Mouse (Mus musculus) CH12.LX (cell line): Measurements from ENCODE around the gene Susd3. TPM values are rescaled to one million over a fixed set of nuclear protein-coding genes. Genes with fewer than 3 reads are reported as not detected.

Experiments
- DNase-seq: peaks from one replicate; pipeline ENCODE4 v3.0.0-alpha.2; 2013; ENCODE audit errors: extremely low read depth
- H3K27ac ChIP-seq: 2 replicates; pipeline ENCODE4 v1.5.1; 2012; ENCODE audit warnings: low read depth, mild to moderate bottlenecking, control low read depth, moderate library complexity; ENCODE audit not compliant: insufficient read depth
- H3K27me3 ChIP-seq: replicated peaks from 2 replicates; pipeline ENCODE3; 2012; ENCODE audit warnings: inconsistent platforms
- H3K36me3 ChIP-seq, 2 experiments: replicated peaks in 1 of 2; 2 replicates each; pipeline versions ENCODE3 to v1.6.1; 2012; ENCODE audit warnings: inconsistent platforms in 1 of 2, low read length in 1 of 2, mild to moderate bottlenecking in 1 of 2, mixed read lengths in 1 of 2, moderate library complexity in 1 of 2; ENCODE audit not compliant: control insufficient read depth in 1 of 2, insufficient read depth in 1 of 2
- H3K4me1 ChIP-seq, 2 experiments: 2 replicates each; pipeline ENCODE4 v1.6.1; 2012; ENCODE audit warnings: inconsistent platforms in 1 of 2, moderate library complexity in 1 of 2; ENCODE audit not compliant: insufficient read depth in 2 of 2, control insufficient read depth in 1 of 2
- H3K4me2 ChIP-seq: 2 replicates; pipeline ENCODE4 v1.6.1; 2012; ENCODE audit warnings: low read depth, mild to moderate bottlenecking, control low read depth; ENCODE audit not compliant: poor library complexity, insufficient read depth, severe bottlenecking
- H3K4me3 ChIP-seq, 3 experiments: fragments of 150-350 bp in 1 of 3; sonication (generic) in 1 of 3; replicated peaks in 1 of 3; 2 replicates each; pipeline versions ENCODE3 to v1.5.1; 2011 to 2012; ENCODE audit warnings: low read depth in 2 of 3, low read length in 2 of 3, mild to moderate bottlenecking in 2 of 3, moderate library complexity in 2 of 3, control low read depth in 1 of 3, improper control_type of control experiment in 1 of 3, inconsistent platforms in 1 of 3, mixed read lengths in 1 of 3; ENCODE audit not compliant: poor library complexity in 1 of 3
- H3K79me2 ChIP-seq: replicated peaks from 2 replicates; pipeline ENCODE4 v1.6.1; 2012; ENCODE audit warnings: mild to moderate bottlenecking, moderate library complexity; ENCODE audit not compliant: control insufficient read depth, poor library complexity, insufficient read depth, severe bottlenecking; ENCODE audit errors: extremely low read depth
- H3K9ac ChIP-seq: 2 replicates; pipeline ENCODE4 v1.6.1; 2012; ENCODE audit warnings: low read depth, mild to moderate bottlenecking, control low read depth, moderate library complexity; ENCODE audit not compliant: insufficient read depth
- H3K9me3 ChIP-seq: replicated peaks from 2 replicates; pipeline ENCODE3; 2012; ENCODE audit warnings: low read length, inconsistent platforms, mixed read lengths
- CTCF ChIP-seq, 2 experiments: IDR thresholded peaks in 1 of 2; conservative IDR thresholded peaks in 1 of 2; 2 replicates each; pipeline ENCODE4 v1.5.1; 2011 to 2012; ENCODE audit warnings: low read depth in 2 of 2, low read length in 2 of 2, improper control_type of control experiment in 1 of 2, inconsistent platforms in 1 of 2, mild to moderate bottlenecking in 1 of 2, moderate library complexity in 1 of 2
- EP300 ChIP-seq: IDR thresholded peaks from 2 replicates; pipeline ENCODE4 v1.6.1; 2011; ENCODE audit warnings: low read length, improper control_type of control experiment
- HCFC1 ChIP-seq: IDR thresholded peaks from 2 replicates; pipeline ENCODE4 v1.6.1; 2012; ENCODE audit warnings: low read depth, mild to moderate bottlenecking, inconsistent platforms, low read length, improper control_type of control experiment
- IRF4 ChIP-seq: IDR thresholded peaks from 2 replicates; pipeline ENCODE4 v1.6.1; 2014; ENCODE audit warnings: low read depth, mild to moderate bottlenecking, inconsistent platforms, low read length, improper control_type of control experiment
- KAT2A ChIP-seq: IDR thresholded peaks from 2 replicates; pipeline ENCODE4 v1.6.1; 2012; ENCODE audit warnings: low read length, improper control_type of control experiment, inconsistent platforms; ENCODE audit not compliant: insufficient replicate concordance
- MAFK ChIP-seq: IDR thresholded peaks from 2 replicates; pipeline ENCODE4 v1.6.1; 2011; ENCODE audit warnings: low read length, improper control_type of control experiment; ENCODE audit not compliant: insufficient replicate concordance
- MEF2A ChIP-seq: IDR thresholded peaks from 2 replicates; pipeline ENCODE4 v1.6.1; 2014; ENCODE audit warnings: low read depth, mild to moderate bottlenecking, inconsistent platforms, low read length, improper control_type of control experiment, borderline replicate concordance
- MXI1 ChIP-seq: IDR thresholded peaks from 2 replicates; pipeline ENCODE4 v1.6.1; 2011; ENCODE audit warnings: mild to moderate bottlenecking, low read depth, low read length, improper control_type of control experiment
- MYC ChIP-seq: IDR thresholded peaks from 2 replicates; pipeline ENCODE4 v1.6.1; 2011; ENCODE audit warnings: low read depth, mild to moderate bottlenecking, improper control_type of control experiment, low read length
- NRF1 ChIP-seq: IDR thresholded peaks from 2 replicates; pipeline ENCODE4 v1.6.1; 2014; ENCODE audit warnings: low read depth, mild to moderate bottlenecking, inconsistent platforms, low read length, improper control_type of control experiment, moderate library complexity
- PAX5 ChIP-seq: IDR thresholded peaks from 2 replicates; pipeline ENCODE4 v1.6.1; 2012; ENCODE audit warnings: low read length, inconsistent platforms, mixed read lengths
- POLR2A ChIP-seq: IDR thresholded peaks from 2 replicates; pipeline ENCODE4 v1.6.1; 2011; ENCODE audit warnings: low read depth, mild to moderate bottlenecking, improper control_type of control experiment, low read length
- RAD21 ChIP-seq: IDR thresholded peaks from 2 replicates; pipeline ENCODE4 v1.6.1; 2011; ENCODE audit warnings: low read depth, mild to moderate bottlenecking, low read length, improper control_type of control experiment, moderate library complexity
- SMC3 ChIP-seq: IDR thresholded peaks from 2 replicates; pipeline ENCODE4 v1.6.1; 2011; ENCODE audit warnings: low read depth, low read length, improper control_type of control experiment
- UBTF ChIP-seq: IDR thresholded peaks from 2 replicates; pipeline ENCODE4 v1.6.1; 2012; ENCODE audit warnings: low read depth, mild to moderate bottlenecking, inconsistent platforms, low read length, improper control_type of control experiment, moderate library complexity
- USF1 ChIP-seq: IDR thresholded peaks from 2 replicates; pipeline ENCODE4 v1.6.1; 2014; ENCODE audit warnings: low read depth, mild to moderate bottlenecking, inconsistent platforms, low read length, improper control_type of control experiment
- USF2 ChIP-seq: conservative IDR thresholded peaks from 2 replicates; pipeline ENCODE4 v1.6.1; 2011; ENCODE audit warnings: low read depth, low read length, improper control_type of control experiment
- ZC3H11A ChIP-seq: IDR thresholded peaks from 2 replicates; pipeline ENCODE4 v1.6.1; 2012; ENCODE audit warnings: low read depth, mild to moderate bottlenecking, inconsistent platforms, low read length, improper control_type of control experiment
- ZMIZ1 ChIP-seq: IDR thresholded peaks from 2 replicates; pipeline ENCODE4 v1.6.1; 2012; ENCODE audit warnings: low read depth, mild to moderate bottlenecking, inconsistent platforms, low read length, improper control_type of control experiment
- dilution Hi-C: fragments of 300-500 bp; cut with MboI; formaldehyde crosslinking; loops from 2 replicates; pipeline ENCODE4 v1.14.3; 2020; ENCODE audit warnings: low sequenced_read_pairs; ENCODE audit not compliant: extremely low pct_unique_long_range_greater_than_20kb, extremely low pct_ligation_motif_present
- in situ Hi-C: fragments of 300-500 bp; cut with MboI; formaldehyde crosslinking; loops from 3 replicates; pipeline ENCODE4 v1.14.3; 2019; ENCODE audit warnings: low sequenced_read_pairs, low pct_ligation_motif_present, low pct_unique_long_range_greater_than_20kb, mixed read lengths
- polyA plus RNA-seq: library from polyadenylated mRNA; unstranded; fragments of >175 nt; gene quantifications from 2 replicates; pipeline ENCODE4 v1.2.1, GENCODE M21; 2012; ENCODE audit warnings: low read depth; ENCODE audit not compliant: insufficient read length
- total RNA-seq, 2 experiments: library from RNA; depleted of rRNA; stranded (reverse); fragments of 300-350 nt in 1 of 2; fragments of >200 nt in 1 of 2; gene quantifications; 2 replicates each; pipeline ENCODE4 v1.2.3; 2012 to 2014

Gene Susd3
- total and polyA plus RNA-seq, 3 experiments, result 6.0 to 19.0 (median 12.0) TPM

DNA sequence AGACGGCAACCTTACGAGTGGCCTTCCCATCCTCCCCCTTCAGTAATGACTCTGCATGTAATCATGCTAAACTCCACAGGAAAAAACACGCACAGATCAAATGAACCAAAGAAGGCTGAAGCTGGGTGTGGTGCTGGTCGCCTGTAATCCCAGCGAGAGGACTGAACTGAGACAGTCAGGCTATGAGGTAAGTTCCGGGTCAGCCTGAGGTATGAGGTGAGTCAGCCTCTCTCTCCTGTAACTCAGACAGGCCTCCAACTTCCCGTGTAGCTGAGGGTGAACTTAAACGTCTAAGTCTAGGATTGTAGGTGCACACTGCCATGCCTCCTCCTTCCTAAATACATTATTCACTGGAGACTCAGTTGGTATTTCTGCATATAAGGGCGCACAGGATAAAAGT lies 45.6 kb upstream of the Susd3 start:
- dilution Hi-C loops (no loop called here), in situ Hi-C loops (no loop called here)
- peaks cover 66 to 89% of the 10 kb centered on the region in 2 experiments for H3K36me3 ChIP-seq
- H3K9me3 ChIP-seq, result peaks cover 9% of the 10 kb centered on the region
- no peaks in the 10 kb centered on the region for H3K27me3 ChIP-seq
- H3K9ac ChIP-seq, result no peak overlapping the region
- H3K79me2 ChIP-seq, result peaks cover 14% of the 10 kb centered on the region
- H3K27ac ChIP-seq, result no peak overlapping the region
- no peak overlapping the region for H3K4me2 ChIP-seq
- no peak overlapping the region for H3K4me3 ChIP-seq
- TF ChIP-seq RAD21 (no peak), MEF2A (no peak), UBTF (no peak), HCFC1 (no peak), MYC (no peak), IRF4 (no peak), MAFK (no peak)
- DNase-seq, result peak; percentile 34
- peaks cover 8 to 54% of the 10 kb centered on the region in 2 experiments for H3K4me1 ChIP-seq

DNA sequence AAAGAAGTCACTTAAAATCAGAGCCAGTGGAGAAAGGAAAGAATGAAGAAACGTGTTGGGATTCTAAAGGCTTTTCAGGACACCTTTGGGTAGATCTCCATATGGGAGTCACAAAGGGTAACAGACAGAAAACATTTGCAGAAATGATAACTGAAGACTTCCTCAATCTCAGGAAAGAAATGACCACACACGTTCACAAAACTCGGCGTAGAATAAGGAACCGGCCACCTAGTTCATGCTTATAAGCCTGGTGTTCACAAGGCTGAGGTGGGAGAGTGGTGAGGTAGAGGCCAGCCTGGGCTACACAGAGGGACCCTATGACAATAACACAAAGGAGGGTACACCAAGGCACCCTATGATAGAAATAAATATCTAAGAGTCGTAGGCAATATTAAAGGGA lies 43.4 kb upstream of the Susd3 start:
- dilution Hi-C loops, result no loop called here
- DNase-seq, result no peak
- in situ Hi-C loops, result no loop called here
- Histone ChIP-seq H3K9ac (no peak overlapping the region), H3K27me3 (no peaks in the 10 kb centered on the region), H3K9me3 (peaks cover 10% of the 10 kb centered on the region), H3K27ac (no peak overlapping the region), H3K36me3 (peaks cover 80 to 96% of the 10 kb centered on the region in 2 experiments), H3K4me2 (no peak overlapping the region), H3K4me1 (peaks cover 0 to 36% of the 10 kb centered on the region in 2 experiments; a peak in 3 of 4 replicates), H3K79me2 (peaks cover 11% of the 10 kb centered on the region), H3K4me3 (no peak overlapping the region)
- TF ChIP-seq NRF1 (no peak), EP300 (no peak), MXI1 (no peak), ZMIZ1 (no peak), PAX5 (no peak)

DNA sequence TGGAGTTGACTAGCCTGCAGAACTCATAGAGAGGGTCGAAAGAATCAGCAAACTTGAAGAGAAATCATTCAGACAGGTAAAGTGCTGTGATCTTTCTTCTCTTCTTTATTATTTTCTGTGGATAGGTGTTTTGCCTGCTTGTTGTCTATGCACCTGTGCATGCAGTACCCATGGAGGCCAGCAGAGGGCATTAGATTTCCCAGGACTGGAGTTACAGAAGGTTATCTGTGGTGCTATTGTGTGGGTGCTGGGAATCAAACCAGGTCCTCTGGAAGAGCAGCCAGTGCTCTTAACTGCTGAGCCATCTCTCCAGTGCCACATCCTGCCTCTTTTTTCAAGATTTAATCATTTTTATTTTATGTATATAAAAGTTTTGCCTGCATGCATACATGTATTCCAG lies 42.9 kb upstream of the Susd3 start:
- peaks cover 10% of the 10 kb centered on the region for H3K9me3 ChIP-seq
- peaks cover 80 to 97% of the 10 kb centered on the region in 2 experiments for H3K36me3 ChIP-seq
- TF ChIP-seq USF2, result no peak
- no peak for TF ChIP-seq MYC
- TF ChIP-seq USF1, result no peak
- TF ChIP-seq UBTF, result no peak
- no peak for TF ChIP-seq POLR2A
- TF ChIP-seq MXI1, result no peak
- peak; percentile 30 for TF ChIP-seq RAD21
- peak; percentile 46; the same call in 1 of the 2 replicates for TF ChIP-seq SMC3
- TF ChIP-seq KAT2A, result no peak
- no peak for TF ChIP-seq ZC3H11A
- peak; percentile 54 to 90 for TF ChIP-seq CTCF (conservative IDR thresholded peaks at IDR 0.05 in 1 of 2, IDR thresholded peaks at IDR 0.05 in 1 of 2; ENCODE audit: low read depth in 2 of 2, low read length in 2 of 2)
- peaks cover 8% of the 10 kb centered on the region for H3K79me2 ChIP-seq
- H3K27me3 ChIP-seq, result no peaks in the 10 kb centered on the region
- no peak overlapping the region for H3K4me2 ChIP-seq
- dilution Hi-C loops (no loop called here), in situ Hi-C loops (no loop called here)
- H3K9ac ChIP-seq, result no peak overlapping the region
- H3K27ac ChIP-seq, result no peak overlapping the region
- H3K4me3 ChIP-seq, result no peak overlapping the region
- peaks cover 0 to 36% of the 10 kb centered on the region in 2 experiments; a peak in 3 of 4 replicates for H3K4me1 ChIP-seq
- DNase-seq, result peak; percentile 39
